Mouse (Mus musculus): ENCODE results near the gene E130114P18Rik.
A peak's percentile ranks its signal among the peaks of the same experiment; 100 is the strongest.

Gene E130114P18Rik

GRCm38 (mm10) chr4:97690384-97690766, 87.5 kb downstream of the E130114P18Rik start:
- DNase-seq: no peak

- no peak for DNase-seq
Observed at GRCm38 (mm10) chr4:97689456-97690383, 88.2 kb downstream of the E130114P18Rik start.

- no peak for DNase-seq
Observed at GRCm38 (mm10) chr4:97686020-97686419, 91.9 kb downstream of the E130114P18Rik start.

GRCm38 (mm10) chr4:97676579-97676937, 101.3 kb downstream of the E130114P18Rik start:
- no peak for DNase-seq

GRCm38 (mm10) chr4:97675741-97676578, 101.9 kb downstream of the E130114P18Rik start:
- no peak for DNase-seq

GRCm38 (mm10) chr4:97673854-97674510, 103.9 kb downstream of the E130114P18Rik start:
- no peak for DNase-seq

GRCm38 (mm10) chr4:97672501-97672900, 105.4 kb downstream of the E130114P18Rik start:
- no peak for DNase-seq

- DNase-seq: no peak
Observed at GRCm38 (mm10) chr4:97671911-97672310, 106.0 kb downstream of the E130114P18Rik start.

GRCm38 (mm10) chr4:97670418-97670817, 107.5 kb downstream of the E130114P18Rik start:
- DNase-seq: no peak

- no peak for DNase-seq
Observed at GRCm38 (mm10) chr4:97669808-97670207, 108.1 kb downstream of the E130114P18Rik start.

- DNase-seq: no peak
Observed at GRCm38 (mm10) chr4:97665428-97665755, 112.5 kb downstream of the E130114P18Rik start.

GRCm38 (mm10) chr4:97664738-97665427, 113.0 kb downstream of the E130114P18Rik start:
- DNase-seq: no peak

- no peak for DNase-seq
Observed at GRCm38 (mm10) chr4:97663922-97664321, 114.0 kb downstream of the E130114P18Rik start.

- no peak for DNase-seq
Observed at GRCm38 (mm10) chr4:97662841-97663240, 115.0 kb downstream of the E130114P18Rik start.

GRCm38 (mm10) chr4:97661611-97662273, 116.1 kb downstream of the E130114P18Rik start:
- no peak for DNase-seq

GRCm38 (mm10) chr4:97657586-97657985, 120.3 kb downstream of the E130114P18Rik start:
- no peak for DNase-seq

- DNase-seq: no peak
Observed at GRCm38 (mm10) chr4:97649626-97650015, 128.3 kb downstream of the E130114P18Rik start.

GRCm38 (mm10) chr4:97648825-97649625, 128.9 kb downstream of the E130114P18Rik start:
- DNase-seq: peak; percentile 63

GRCm38 (mm10) chr4:97648436-97648707, 129.5 kb downstream of the E130114P18Rik start:
- DNase-seq: no peak

GRCm38 (mm10) chr4:97647700-97648435, 130.0 kb downstream of the E130114P18Rik start:
- DNase-seq: peak; percentile 50

- DNase-seq: no peak
Observed at GRCm38 (mm10) chr4:97647236-97647635, 130.6 kb downstream of the E130114P18Rik start.
